Mouse (Mus musculus) kidney, postnatal 0 days (tissue): ENCODE data around the gene Tbc1d22a. TPM values are rescaled to one million over a fixed set of nuclear protein-coding genes. Genes with fewer than 3 reads are reported as not detected.

Experiments
- ATAC-seq: fragments of 200-750 bp; cut with Nextera tagmentation; replicated peaks from 2 replicates; pipeline ENCODE4 v1.8.0; 2017; ENCODE audit warnings: low read depth, moderate number of reproducible peaks, moderate TSS enrichment, moderate library complexity; ENCODE audit not compliant: low FRiP score
- DNase-seq: peaks from one replicate; pipeline ENCODE4 v3.0.0-alpha.2; 2016; ENCODE audit warnings: low spot score
- H3K27ac ChIP-seq: fragments of 300-500 bp; sonication (generic); 2 replicates; pipeline ENCODE4 v1.5.1; 2014; ENCODE audit warnings: mild to moderate bottlenecking
- H3K27me3 ChIP-seq: fragments of 300-500 bp; sonication (generic); 2 replicates; pipeline ENCODE4 v1.6.1; 2014; ENCODE audit warnings: low read length, mixed read lengths; ENCODE audit not compliant: insufficient read depth
- H3K36me3 ChIP-seq: fragments of 300-500 bp; sonication (generic); 2 replicates; pipeline ENCODE4 v1.6.1; 2014; ENCODE audit warnings: low read length, mixed read lengths; ENCODE audit not compliant: insufficient read depth
- H3K4me1 ChIP-seq: fragments of 300-500 bp; sonication (generic); replicated peaks from 2 replicates; pipeline ENCODE4 v1.6.1; 2014; ENCODE audit warnings: antibody characterized with exemption, low read length, mixed read lengths; ENCODE audit not compliant: insufficient read depth
- H3K4me2 ChIP-seq: fragments of 300-500 bp; sonication (generic); 2 replicates; pipeline ENCODE4 v1.6.1; 2014; ENCODE audit warnings: mild to moderate bottlenecking, low read length, moderate library complexity, mixed read lengths
- H3K4me3 ChIP-seq: fragments of 300-500 bp; sonication (generic); replicated peaks from 2 replicates; pipeline ENCODE4 v1.5.1; 2014; ENCODE audit warnings: low read depth, low read length
- H3K9ac ChIP-seq: fragments of 300-500 bp; sonication (generic); 2 replicates; pipeline ENCODE4 v1.6.1; 2014; ENCODE audit warnings: low read depth, low read length
- H3K9me3 ChIP-seq: fragments of 300-500 bp; sonication (generic); replicated peaks from 2 replicates; pipeline ENCODE4 v1.6.1; 2016; ENCODE audit warnings: low read length, inconsistent platforms, mixed read lengths
- CTCF ChIP-seq: IDR thresholded peaks from 2 replicates; pipeline ENCODE4 v1.5.1; 2016; ENCODE audit warnings: antibody characterized with exemption, low read depth, mild to moderate bottlenecking, moderate library complexity
- WGBS: fragments of 180-500 bp; shearing (Covaris S2); extraction: QIAGEN DNeasy Blood & Tissue Kit; methylation state at CpG from one replicate; pipeline ENCODE4 v1.1.7; 2014; 5-methylcytosine and 5-hydroxymethylcytosine counted together
- polyA plus RNA-seq: library from polyadenylated mRNA; unstranded; fragments of >200 nt; fragmentation: Nextera tagmentation; extraction: Ambion mirVana; gene quantifications from 2 replicates; pipeline ENCODE4 v1.2.1, GENCODE M21; 2015

Gene Tbc1d22a
- polyA plus RNA-seq, 1 experiment from 2014 or later, result 12.7 TPM

- Histone ChIP-seq H3K4me2 (no peak overlapping the region), H3K27me3 (no peaks in the 10 kb centered on the region), H3K36me3 (no peaks in the 10 kb centered on the region), H3K9ac (no peak overlapping the region), H3K4me1 (no peaks in the 10 kb centered on the region), H3K27ac (no peak overlapping the region), H3K9me3 (no peaks in the 10 kb centered on the region), H3K4me3 (no peak overlapping the region)
- no peak for TF ChIP-seq CTCF
- WGBS, result 71% methylated on average over 7 of the region's 7 CpGs
- ATAC-seq, result no peak
- no peak for DNase-seq
Measured at GRCm38 (mm10) chr15:86508406-86509176, 294.3 kb downstream of the Tbc1d22a start.

GRCm38 (mm10) chr15:86509601-86510000, 295.3 kb downstream of the Tbc1d22a start:
- H3K4me1 ChIP-seq, result no peaks in the 10 kb centered on the region
- no peak overlapping the region for H3K4me2 ChIP-seq
- no peaks in the 10 kb centered on the region for H3K27me3 ChIP-seq
- ATAC-seq, result no peak
- no peaks in the 10 kb centered on the region for H3K9me3 ChIP-seq
- no peak overlapping the region for H3K27ac ChIP-seq
- H3K4me3 ChIP-seq, result no peak overlapping the region
- DNase-seq, result no peak
- 79% methylated on average over 6 of the region's 6 CpGs for WGBS
- no peak for TF ChIP-seq CTCF
- no peaks in the 10 kb centered on the region for H3K36me3 ChIP-seq
- H3K9ac ChIP-seq, result no peak overlapping the region

- H3K4me3 ChIP-seq, result no peak overlapping the region
- no peaks in the 10 kb centered on the region for H3K36me3 ChIP-seq
- ATAC-seq (no peak), DNase-seq (no peak)
- no peak overlapping the region for H3K27ac ChIP-seq
- H3K4me1 ChIP-seq, result no peaks in the 10 kb centered on the region
- no peak overlapping the region for H3K9ac ChIP-seq
- TF ChIP-seq CTCF, result no peak
- H3K4me2 ChIP-seq, result no peak overlapping the region
- WGBS, result 86% methylated on average over 7 of the region's 7 CpGs
- H3K9me3 ChIP-seq, result no peaks in the 10 kb centered on the region
- H3K27me3 ChIP-seq, result no peaks in the 10 kb centered on the region
Measured at GRCm38 (mm10) chr15:86511181-86511580, 296.9 kb downstream of the Tbc1d22a start.

- H3K27me3 ChIP-seq, result no peaks in the 10 kb centered on the region
- H3K9me3 ChIP-seq, result no peaks in the 10 kb centered on the region
- H3K4me1 ChIP-seq, result no peaks in the 10 kb centered on the region
- no peak for TF ChIP-seq CTCF
- no peak overlapping the region for H3K9ac ChIP-seq
- WGBS, result 84% methylated on average over 5 of the region's 5 CpGs
- no peak overlapping the region for H3K27ac ChIP-seq
- no peak overlapping the region for H3K4me2 ChIP-seq
- no peaks in the 10 kb centered on the region for H3K36me3 ChIP-seq
- ATAC-seq (no peak), DNase-seq (no peak)
- no peak overlapping the region for H3K4me3 ChIP-seq
Measured at GRCm38 (mm10) chr15:86513336-86513735, 299.1 kb downstream of the Tbc1d22a start.

- WGBS, result 75% methylated on average over 4 of the region's 4 CpGs
- DNase-seq (no peak), ATAC-seq (no peak)
- no peak overlapping the region for H3K9ac ChIP-seq
- H3K9me3 ChIP-seq, result no peaks in the 10 kb centered on the region
- no peaks in the 10 kb centered on the region for H3K27me3 ChIP-seq
- no peak overlapping the region for H3K4me3 ChIP-seq
- no peak overlapping the region for H3K4me2 ChIP-seq
- H3K36me3 ChIP-seq, result no peaks in the 10 kb centered on the region
- TF ChIP-seq CTCF, result no peak
- H3K27ac ChIP-seq, result no peak overlapping the region
- no peaks in the 10 kb centered on the region for H3K4me1 ChIP-seq
Measured at GRCm38 (mm10) chr15:86520201-86520600, 305.9 kb downstream of the Tbc1d22a start.

- 80% methylated on average over 6 of the region's 6 CpGs for WGBS
- Histone ChIP-seq H3K27ac (no peak overlapping the region), H3K4me2 (no peak overlapping the region), H3K9me3 (no peaks in the 10 kb centered on the region), H3K4me1 (no peaks in the 10 kb centered on the region), H3K36me3 (no peaks in the 10 kb centered on the region), H3K9ac (no peak overlapping the region), H3K4me3 (no peak overlapping the region), H3K27me3 (no peaks in the 10 kb centered on the region)
- TF ChIP-seq CTCF, result no peak
- no peak for ATAC-seq
- DNase-seq, result no peak
Measured at GRCm38 (mm10) chr15:86535356-86535755, 321.1 kb downstream of the Tbc1d22a start.

GRCm38 (mm10) chr15:86542371-86542770, 328.1 kb downstream of the Tbc1d22a start:
- 69% methylated on average over 3 of the region's 3 CpGs for WGBS
- Histone ChIP-seq H3K27ac (no peak overlapping the region), H3K9me3 (no peaks in the 10 kb centered on the region), H3K4me1 (no peaks in the 10 kb centered on the region), H3K27me3 (no peaks in the 10 kb centered on the region), H3K4me2 (no peak overlapping the region), H3K4me3 (no peak overlapping the region), H3K9ac (no peak overlapping the region), H3K36me3 (no peaks in the 10 kb centered on the region)
- DNase-seq (no peak), ATAC-seq (no peak)
- no peak for TF ChIP-seq CTCF
